Mouse (Mus musculus) testis, adult 2 months (tissue): Measurements from ENCODE around the gene Ear1. TPM values are rescaled to one million over a fixed set of nuclear protein-coding genes. Genes with fewer than 3 reads are reported as not detected.
"Not testable (repeated sequence)": the region's sequence is repeated elsewhere in the genome, so short reads cannot be mapped to it uniquely, and the experiment has no call there.

Source experiments
- H3K27ac ChIP-seq: fragments of 200-500 bp; 2 replicates; pipeline ENCODE4 v1.5.1; 2012; ENCODE audit warnings: low read depth, low read length; ENCODE audit not compliant: control insufficient read depth, insufficient read depth
- H3K27me3 ChIP-seq: fragments of 200-500 bp; 2 replicates; pipeline ENCODE4 v1.6.1; 2012; ENCODE audit warnings: mild to moderate bottlenecking, low read length, moderate library complexity; ENCODE audit not compliant: control insufficient read depth, insufficient read depth
- H3K36me3 ChIP-seq: fragments of 200-500 bp; 2 replicates; pipeline ENCODE4 v1.6.1; 2012; ENCODE audit warnings: mild to moderate bottlenecking, low read length; ENCODE audit not compliant: control insufficient read depth, insufficient read depth
- H3K4me1 ChIP-seq: fragments of 200-500 bp; 2 replicates; pipeline ENCODE4 v1.6.1; 2012; ENCODE audit warnings: low read length; ENCODE audit not compliant: control insufficient read depth, insufficient read depth
- H3K4me3 ChIP-seq: fragments of 200-500 bp; 2 replicates; pipeline ENCODE4 v1.5.1; 2012; ENCODE audit warnings: low read depth, mild to moderate bottlenecking, low read length, moderate library complexity, mixed read lengths; ENCODE audit not compliant: control insufficient read depth
- CTCF ChIP-seq: fragments of 200-500 bp; IDR thresholded peaks from 2 replicates; pipeline ENCODE4 v1.5.1; 2012; ENCODE audit warnings: low read depth, mild to moderate bottlenecking, inconsistent platforms, low read length, moderate library complexity; ENCODE audit not compliant: control insufficient read depth, insufficient read depth, insufficient replicate concordance
- polyA plus RNA-seq: library from polyadenylated mRNA; depleted of rRNA; stranded (reverse); fragments of >200 nt; gene quantifications from 2 replicates; pipeline ENCODE4 v1.2.3, GENCODE M21; 2012

The Ear1 gene
- polyA plus RNA-seq, 1 experiment = not detected

- H3K36me3 ChIP-seq = not testable (repeated sequence)
Observed at GRCm38 (mm10) chr14:43859465-43859864, 15.9 kb downstream of the Ear1 start.

GRCm38 (mm10) chr14:43843949-43844573, 31.3 kb downstream of the Ear1 start:
- H3K4me1 ChIP-seq, H3K27me3 ChIP-seq, H3K4me3 ChIP-seq, H3K27ac ChIP-seq, H3K36me3 ChIP-seq: not testable (repeated sequence)

More at GRCm38 (mm10) chr14:43859465-43859864, 15.9 kb downstream of the Ear1 start:
- H3K27ac ChIP-seq, H3K4me3 ChIP-seq, H3K4me1 ChIP-seq, H3K27me3 ChIP-seq: not testable (repeated sequence)

GRCm38 (mm10) chr14:43840976-43841375, 34.3 kb downstream of the Ear1 start:
- not testable (repeated sequence) for H3K36me3 ChIP-seq, H3K4me1 ChIP-seq, H3K27me3 ChIP-seq, H3K4me3 ChIP-seq, H3K27ac ChIP-seq

GRCm38 (mm10) chr14:43835366-43835765, 40.0 kb downstream of the Ear1 start:
- not testable (repeated sequence) for H3K36me3 ChIP-seq, H3K27ac ChIP-seq, H3K4me1 ChIP-seq, H3K4me3 ChIP-seq, H3K27me3 ChIP-seq

- H3K4me3 ChIP-seq, H3K27ac ChIP-seq, H3K36me3 ChIP-seq, H3K27me3 ChIP-seq, H3K4me1 ChIP-seq: not testable (repeated sequence)
Observed at GRCm38 (mm10) chr14:43830385-43830784, 44.9 kb downstream of the Ear1 start.

GRCm38 (mm10) chr14:43824176-43824575, 51.1 kb downstream of the Ear1 start:
- not testable (repeated sequence) for H3K36me3 ChIP-seq, H3K4me3 ChIP-seq, H3K27me3 ChIP-seq, H3K27ac ChIP-seq, H3K4me1 ChIP-seq

GRCm38 (mm10) chr14:43821869-43822268, 53.4 kb downstream of the Ear1 start:
- not testable (repeated sequence) for H3K36me3 ChIP-seq, H3K27ac ChIP-seq, H3K27me3 ChIP-seq, H3K4me1 ChIP-seq, H3K4me3 ChIP-seq

- H3K27ac ChIP-seq, H3K4me3 ChIP-seq, H3K36me3 ChIP-seq, H3K27me3 ChIP-seq, H3K4me1 ChIP-seq: not testable (repeated sequence)
- peak; percentile 38; the same call in 1 of the 2 replicates for TF ChIP-seq CTCF
Observed at GRCm38 (mm10) chr14:43812458-43812857, 62.9 kb downstream of the Ear1 start.

GRCm38 (mm10) chr14:43808142-43808541, 67.2 kb downstream of the Ear1 start:
- H3K4me3 ChIP-seq, H3K27me3 ChIP-seq, H3K36me3 ChIP-seq, H3K4me1 ChIP-seq, H3K27ac ChIP-seq: not testable (repeated sequence)

- H3K4me3 ChIP-seq, H3K27ac ChIP-seq, H3K27me3 ChIP-seq, H3K36me3 ChIP-seq, H3K4me1 ChIP-seq: not testable (repeated sequence)
Observed at GRCm38 (mm10) chr14:43804435-43804834, 70.9 kb downstream of the Ear1 start.
